Mouse (Mus musculus) bone marrow, adult 2 months (tissue): ENCODE data around the gene Dbnl.

ENCODE experiments used
- CTCF ChIP-seq: fragments of 200-500 bp; IDR thresholded peaks from 2 replicates; pipeline ENCODE4 v1.5.1; 2011; ENCODE audit warnings: low read length, control low read depth; ENCODE audit not compliant: control insufficient read depth, insufficient read depth
- POLR2A ChIP-seq: fragments of 200-500 bp; IDR thresholded peaks from 2 replicates; pipeline ENCODE4 v1.6.1; 2011; ENCODE audit warnings: low read depth, mild to moderate bottlenecking, control low read depth, low read length, borderline replicate concordance; ENCODE audit not compliant: control insufficient read depth

DNA sequence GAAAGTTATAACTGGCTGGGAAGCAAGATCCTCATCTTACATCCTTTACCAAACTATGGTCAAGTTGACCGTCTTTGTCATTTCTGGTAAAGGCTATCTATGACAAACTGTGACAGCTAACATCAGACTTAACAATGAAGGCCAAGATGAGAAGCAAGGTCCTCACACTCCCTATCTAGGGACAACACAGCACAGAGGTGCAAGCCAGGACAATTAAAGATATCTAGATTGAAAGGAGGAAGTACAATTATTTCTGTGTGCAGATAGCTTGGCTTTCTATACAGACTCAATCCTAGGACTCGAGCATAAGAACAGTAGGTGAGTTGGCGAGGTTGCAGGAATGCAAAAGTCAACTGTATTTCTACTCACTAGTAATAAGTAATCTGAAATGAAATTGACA is 17.4 kb downstream of the Dbnl start:
- TF ChIP-seq POLR2A = no peak
- TF ChIP-seq CTCF = no peak
